Mouse (Mus musculus) Muller cell, postnatal 12 days (primary cell): ENCODE measurements around the gene Rnf183.

Source experiments
- DNase-seq: peaks from one replicate; pipeline ENCODE4 v3.0.0-alpha.2; 2015; ENCODE audit errors: inconsistent ontology term

Gene Rnf183

GRCm38 (mm10) chr4:62430678-62431077, 4.4 kb downstream of the Rnf183 start:
- no peak for DNase-seq

- DNase-seq: no peak
Observed at GRCm38 (mm10) chr4:62429616-62430015, 5.4 kb downstream of the Rnf183 start.

GRCm38 (mm10) chr4:62427978-62428758, 6.9 kb downstream of the Rnf183 start:
- no peak for DNase-seq

DNA sequence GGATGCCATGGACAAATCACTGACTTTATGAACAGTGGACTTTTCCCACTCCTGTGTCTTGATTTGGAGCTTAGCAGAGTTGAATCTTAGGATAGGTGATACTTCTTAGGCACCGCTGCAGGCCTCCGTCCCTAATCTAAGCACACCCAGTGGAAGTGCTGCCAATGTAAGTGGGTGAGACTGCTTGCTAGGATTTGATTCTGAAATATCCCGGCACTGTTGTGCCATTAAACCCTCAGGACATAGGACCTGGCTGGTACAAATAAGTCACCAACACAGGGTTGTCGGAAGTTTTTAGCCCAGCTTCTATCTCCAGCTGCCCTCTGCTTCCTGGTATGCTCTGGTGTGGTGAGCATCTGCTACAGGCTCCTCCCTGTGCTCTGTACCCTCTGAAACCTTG, 9.2 kb downstream of the Rnf183 start:
- DNase-seq: no peak

DNA sequence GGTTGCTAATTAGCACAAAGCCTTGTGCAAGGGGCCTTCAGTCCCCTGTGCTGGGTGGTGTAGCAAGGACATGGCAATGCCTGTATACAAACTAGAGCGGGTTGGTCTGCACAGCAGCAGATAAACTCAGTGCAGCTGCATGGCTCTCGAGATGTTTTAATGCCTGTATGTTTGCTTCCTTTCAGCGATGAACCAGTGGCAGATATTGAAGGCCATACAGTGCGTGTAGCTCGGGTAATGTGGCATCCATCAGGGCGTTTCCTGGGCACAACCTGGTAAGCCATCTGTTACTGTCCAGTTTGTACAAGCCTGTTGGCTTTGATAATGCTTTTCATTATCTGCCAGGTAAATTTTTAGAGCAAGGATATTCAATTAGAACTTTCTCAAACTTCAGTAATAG, 16.0 kb downstream of the Rnf183 start:
- no peak for DNase-seq

- no peak for DNase-seq
Observed at GRCm38 (mm10) chr4:62418448-62418847, 16.6 kb downstream of the Rnf183 start.

- no peak for DNase-seq
Observed at GRCm38 (mm10) chr4:62411606-62412005, 23.4 kb downstream of the Rnf183 start.

DNA sequence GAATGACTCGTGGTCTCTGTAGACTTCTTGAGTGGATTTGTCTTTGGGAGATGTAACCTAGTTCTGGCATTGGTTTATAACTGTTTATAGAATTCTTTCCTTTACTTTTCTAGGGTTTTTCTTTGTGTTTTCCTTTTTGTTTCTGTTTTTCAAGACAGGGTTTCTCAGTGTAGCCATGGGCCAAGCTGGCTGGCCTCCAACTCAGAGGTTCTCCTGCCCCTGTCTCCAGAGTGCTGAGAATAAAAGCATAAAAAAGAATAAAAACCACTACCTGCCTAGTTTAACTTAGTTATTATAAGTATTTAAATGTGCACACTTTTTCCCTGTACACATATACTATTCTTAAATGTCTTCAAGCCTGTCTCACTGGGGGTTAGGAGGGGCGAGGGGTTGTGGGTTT, 24.7 kb downstream of the Rnf183 start:
- no peak for DNase-seq

DNA sequence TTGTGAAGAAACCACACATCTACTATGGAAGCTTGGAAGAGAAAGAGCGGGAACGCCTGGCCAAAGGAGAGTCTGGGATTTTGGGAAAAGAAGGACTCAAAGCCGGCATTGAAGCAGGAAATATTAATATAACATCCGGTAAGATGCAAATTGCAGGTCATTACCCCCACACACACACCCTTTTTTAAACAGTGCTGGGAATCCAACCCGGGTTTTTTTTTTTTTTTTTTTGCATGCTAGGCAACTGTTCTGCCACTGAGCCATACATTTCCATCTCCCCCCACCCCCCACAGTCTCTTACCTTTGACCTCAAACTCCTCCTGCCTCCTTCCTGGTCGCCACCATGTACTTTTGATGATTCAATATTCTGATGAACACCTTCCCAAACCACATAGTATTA, 25.4 kb downstream of the Rnf183 start:
- DNase-seq: no peak

DNA sequence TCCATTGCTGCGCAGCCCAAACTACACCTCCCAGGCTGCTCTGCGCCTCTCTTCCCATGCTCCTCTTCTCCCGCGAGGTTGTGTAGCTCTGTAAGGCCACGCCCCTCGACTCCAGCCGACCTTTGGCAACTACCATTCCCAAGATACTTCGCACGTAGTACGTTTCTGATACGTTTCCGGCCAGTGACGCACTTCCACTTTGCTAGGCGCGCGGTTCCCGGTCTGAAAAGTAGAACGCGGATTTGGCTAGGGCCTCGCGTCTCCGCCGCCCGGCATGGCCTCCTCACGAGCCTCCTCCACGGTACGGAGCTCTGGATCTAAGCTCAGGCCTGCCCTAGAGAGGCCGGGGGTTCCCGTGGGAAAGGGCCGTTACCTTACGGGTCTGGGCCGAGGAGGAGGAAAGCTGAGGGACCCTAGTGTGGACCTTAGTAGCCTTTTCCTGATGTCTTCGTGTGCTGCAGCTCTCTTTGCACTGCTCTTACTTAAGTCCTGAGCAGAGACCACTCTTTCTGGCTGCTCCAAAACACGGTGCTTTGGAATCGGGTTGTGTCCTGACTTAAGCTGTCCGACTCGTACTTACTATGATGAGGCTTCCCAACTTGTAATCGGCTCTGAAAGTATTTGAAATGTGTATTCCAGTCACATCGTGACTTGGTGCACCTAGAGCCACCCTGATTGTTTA, 26.3 kb downstream of the Rnf183 start, which contains the start of the genes Cdc26 and Prpf4:
Gene Cdc26, minus strand, starts transcription at position 42 of the 682 bp plus-strand sequence.
Gene Prpf4, plus strand, starts transcription at position 197 of the 682 bp plus-strand sequence.
- peak; percentile 97 for DNase-seq

DNA sequence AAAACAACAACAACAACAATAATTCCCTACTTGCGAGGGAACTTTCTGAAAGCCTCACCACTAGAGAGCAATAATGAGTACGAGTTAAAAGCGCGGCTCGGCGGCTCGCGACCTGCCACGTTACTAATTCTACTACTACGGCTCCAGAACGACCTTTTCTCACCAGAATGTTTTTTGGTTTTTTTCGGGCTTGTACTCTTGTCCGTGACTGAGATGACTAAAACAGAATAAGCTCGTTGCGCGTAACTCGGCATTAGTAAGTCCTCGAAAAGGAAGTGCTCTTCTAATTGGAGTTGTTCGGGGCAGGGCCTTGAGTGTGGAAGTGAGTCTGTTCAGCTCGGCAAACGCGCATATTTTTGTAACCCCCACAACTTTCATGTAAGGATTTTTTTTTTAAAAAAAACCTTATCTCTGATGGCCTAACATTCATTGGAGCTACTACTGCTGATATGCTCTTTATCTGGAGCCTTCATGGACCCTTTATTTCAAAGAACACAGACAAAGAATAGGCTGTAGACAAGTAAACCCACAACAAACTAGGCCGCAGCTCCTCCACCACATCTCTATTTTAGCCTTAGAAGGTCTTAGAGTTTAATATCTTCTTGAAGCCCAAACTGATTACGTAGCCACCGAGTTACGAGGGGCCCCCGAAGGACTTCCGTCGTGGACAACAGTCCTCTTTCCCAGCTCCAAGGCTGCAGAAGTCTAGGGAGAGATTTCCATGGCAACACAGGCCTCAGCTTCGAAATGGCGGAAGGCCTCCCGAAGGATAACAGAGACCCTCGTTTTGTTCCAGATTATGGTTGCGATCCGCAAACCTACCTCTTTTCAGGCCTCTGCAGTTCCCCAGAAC, 27.1 kb downstream of the Rnf183 start:
- peak; percentile 85 for DNase-seq

DNA sequence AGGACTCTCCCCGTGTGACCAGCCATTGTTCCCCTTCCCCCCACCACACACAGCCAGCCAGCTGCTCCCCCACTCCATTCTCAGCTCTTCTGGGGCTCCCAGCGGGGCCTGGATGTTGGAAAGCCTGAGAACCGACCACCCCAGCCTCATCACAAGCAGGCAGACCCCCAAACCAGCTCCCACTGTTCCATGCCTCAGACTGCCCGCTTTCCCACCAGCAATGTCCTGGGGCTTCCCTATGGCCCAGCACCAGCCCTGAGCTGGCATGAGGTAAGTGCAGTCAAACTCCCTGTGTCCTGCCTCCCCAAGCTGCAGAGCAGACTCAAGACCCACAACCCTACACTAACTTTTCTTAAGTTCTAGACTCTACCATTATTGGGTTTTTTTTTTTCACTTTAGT, 28.9 kb downstream of the Rnf183 start:
- DNase-seq: no peak

DNA sequence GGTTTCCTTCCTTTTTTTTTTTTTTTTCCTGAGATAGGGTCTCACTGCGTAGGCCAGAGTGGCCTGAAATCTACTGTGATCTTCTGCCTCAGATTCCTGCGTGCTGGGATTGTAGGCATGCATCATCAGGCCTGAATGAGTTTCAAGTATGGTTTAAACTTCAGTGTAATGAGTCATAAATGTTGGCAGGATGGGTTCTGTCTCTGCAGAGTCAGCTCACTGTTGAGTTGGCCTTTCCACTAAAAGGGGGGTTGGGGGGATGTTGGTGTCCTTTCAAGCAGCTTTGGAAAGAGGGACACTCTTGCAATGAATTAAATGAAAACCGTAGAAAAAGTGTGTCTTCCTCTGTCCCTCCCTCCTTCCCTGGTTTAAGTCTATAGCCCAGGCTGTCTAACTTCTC, 36.1 kb downstream of the Rnf183 start:
- peak; percentile 93 for DNase-seq

- DNase-seq: no peak
Observed at GRCm38 (mm10) chr4:62397616-62398365, 37.3 kb downstream of the Rnf183 start.

GRCm38 (mm10) chr4:62395806-62396205, 39.2 kb downstream of the Rnf183 start:
- DNase-seq: no peak

DNA sequence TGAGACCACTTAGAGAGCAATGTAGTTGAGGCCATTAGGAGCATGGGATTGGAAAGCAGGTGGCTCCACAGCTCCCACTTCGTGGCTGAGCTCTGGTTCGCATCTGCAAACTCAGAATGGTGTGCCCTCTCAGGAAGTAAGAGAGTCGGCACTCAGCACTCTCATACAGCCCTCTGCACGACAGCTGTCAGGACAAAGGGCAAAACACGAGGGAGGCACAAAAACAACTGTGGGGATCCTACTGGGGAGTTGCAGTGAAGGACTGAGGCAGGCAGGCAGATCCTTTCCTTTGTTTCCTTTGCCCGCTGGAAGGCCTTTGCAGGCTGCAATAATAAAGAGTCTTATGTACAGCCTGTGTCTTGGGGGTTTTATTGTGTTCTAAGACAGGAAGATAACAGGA, 41.6 kb downstream of the Rnf183 start:
- DNase-seq: no peak

DNA sequence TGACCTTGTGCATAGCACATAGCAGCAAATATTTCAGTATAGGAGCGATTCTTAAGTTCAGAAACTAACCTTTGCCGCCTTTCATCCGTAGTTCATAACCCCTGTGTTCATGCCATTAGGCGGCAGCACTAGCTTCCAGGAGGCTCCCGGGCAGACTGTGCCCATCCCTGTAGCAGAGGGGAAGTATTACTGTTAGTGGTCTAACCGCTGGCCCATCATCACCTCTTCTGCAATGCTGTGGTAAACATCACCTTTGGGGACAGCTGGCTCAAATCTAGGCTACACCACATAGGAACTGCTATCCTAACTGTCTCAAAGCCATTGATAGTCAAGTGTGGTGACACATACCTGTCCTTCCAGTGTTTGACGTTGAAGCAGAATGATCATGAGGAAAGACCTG, 43.2 kb downstream of the Rnf183 start:
- DNase-seq: no peak

DNA sequence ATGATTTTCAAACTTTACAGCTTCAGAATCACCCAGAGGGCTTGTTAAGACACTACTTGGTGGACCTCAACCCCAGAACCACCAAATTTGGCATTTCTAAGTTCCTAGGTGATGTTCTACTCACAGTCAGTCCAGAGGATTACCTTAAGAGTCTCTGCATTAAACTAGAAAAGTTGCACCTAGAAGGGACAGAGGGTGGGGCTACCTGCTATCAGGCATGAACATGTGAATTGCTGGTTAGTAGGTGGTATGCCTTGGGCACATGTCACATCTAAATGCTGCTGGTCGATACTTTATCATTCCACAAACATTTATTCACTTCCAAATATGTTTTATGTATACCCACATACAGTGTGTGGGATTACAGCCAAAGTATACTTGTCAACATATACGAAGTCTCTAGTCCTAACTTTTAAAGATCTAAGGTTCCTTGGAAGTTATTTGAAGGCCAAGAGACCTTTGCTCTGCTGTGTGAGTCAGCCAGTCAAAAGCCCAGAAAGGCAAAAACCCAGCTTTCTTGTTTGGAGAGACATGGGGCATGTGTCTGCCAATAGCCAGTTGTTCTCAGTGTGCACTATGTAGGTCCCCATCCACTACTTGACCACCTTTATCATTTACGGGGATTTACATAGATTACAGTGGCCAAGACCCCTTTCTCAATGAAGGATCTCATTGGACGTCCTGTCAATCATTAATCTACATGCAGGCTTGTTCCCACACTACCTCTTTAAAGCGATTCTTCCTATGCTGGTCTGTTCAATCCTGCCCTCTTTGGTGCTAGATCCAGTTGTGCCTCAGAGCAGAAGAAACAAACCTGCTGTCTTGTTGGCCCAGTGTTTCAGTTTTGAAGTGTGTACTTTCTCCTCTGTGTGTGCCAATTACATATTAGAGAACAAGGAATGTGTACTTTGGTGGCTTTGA, 45.2 kb downstream of the Rnf183 start:
- DNase-seq: no peak

DNA sequence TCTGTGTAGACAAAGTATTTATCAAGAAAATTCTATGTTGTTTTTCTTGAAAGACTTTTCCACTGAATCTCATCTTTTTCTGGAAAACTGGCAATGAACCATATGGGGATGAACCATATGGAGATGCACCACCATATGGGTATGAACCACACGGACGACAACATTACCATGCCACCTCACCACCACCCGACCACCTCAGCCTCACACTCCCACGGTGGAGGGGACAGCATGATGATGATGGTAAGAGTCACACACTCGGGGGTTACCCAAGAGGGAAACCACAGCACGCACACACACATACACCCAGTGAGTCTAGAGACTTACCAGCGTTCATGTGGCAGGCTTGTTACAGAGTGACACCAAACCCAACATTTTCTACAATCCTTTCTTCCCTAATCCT, 49.6 kb downstream of the Rnf183 start:
- DNase-seq: no peak

GRCm38 (mm10) chr4:62384159-62384558, 50.9 kb downstream of the Rnf183 start:
- DNase-seq: no peak
